Mouse (Mus musculus): ENCODE measurements around the gene Blvra. TPM values are rescaled to one million over a fixed set of nuclear protein-coding genes. Genes with fewer than 3 reads are reported as not detected.
"Not testable (repeated sequence)": the region's sequence is repeated elsewhere in the genome, so short reads cannot be mapped to it uniquely, and the experiment has no call there.

Blvra gene
- 52.6 and 53.9 TPM in 2 replicates for polyA plus RNA-seq (2015; fragmentation: Nextera tagmentation; extraction: Ambion mirVana)

DNA sequence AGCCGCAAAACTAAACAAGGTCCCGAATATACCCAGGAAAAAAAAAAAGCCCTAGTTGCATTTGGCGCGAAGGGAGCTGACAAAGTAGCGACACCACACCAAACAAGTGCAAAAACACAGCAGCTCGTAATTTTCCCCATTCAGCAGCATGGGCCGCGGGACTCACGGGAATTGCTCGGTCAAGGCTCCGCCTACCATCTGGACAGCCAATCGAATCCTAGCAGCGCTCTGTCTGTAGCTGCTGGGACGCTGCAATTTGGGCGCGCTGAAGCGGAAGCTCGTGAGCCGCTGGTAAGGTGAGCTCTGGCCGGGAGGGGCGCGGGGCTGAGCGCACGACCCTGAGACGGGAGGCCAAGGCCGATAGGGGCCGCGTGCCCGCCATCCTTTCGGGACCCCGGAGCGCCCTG is at the start of gene Blvra:
TSS of gene Blvra (plus strand) at position 231 of the 407 bp plus-strand sequence.
- H3K27me3 ChIP-seq (replicated peaks) = no peaks in the 10 kb centered on the region
- 0 out of 2 replicates have a peak, but pooled peaks cover 3% of the 10 kb centered on the region for H3K36me3 ChIP-seq
- H3K4me1 ChIP-seq = peaks cover 5% of the 10 kb centered on the region
- peak within 1 kb of the TSS; percentile 69 for H3K4me2 ChIP-seq
- ATAC-seq (ENCODE audit: insufficient read depth, low FRiP score, low read depth) = peak; percentile 99
- H3K4me3 ChIP-seq (replicated peaks) = peak within 1 kb of the TSS; percentile 67
- WGBS = under 1% methylated on average over 32 of the region's 32 CpGs
- no peaks in the 10 kb centered on the region for H3K9me3 ChIP-seq
- H3K27ac ChIP-seq = peak within 1 kb of the TSS; percentile 27; the same call in 1 of the 2 replicates
- H3K9ac ChIP-seq = peak within 1 kb of the TSS; percentile 71

DNA sequence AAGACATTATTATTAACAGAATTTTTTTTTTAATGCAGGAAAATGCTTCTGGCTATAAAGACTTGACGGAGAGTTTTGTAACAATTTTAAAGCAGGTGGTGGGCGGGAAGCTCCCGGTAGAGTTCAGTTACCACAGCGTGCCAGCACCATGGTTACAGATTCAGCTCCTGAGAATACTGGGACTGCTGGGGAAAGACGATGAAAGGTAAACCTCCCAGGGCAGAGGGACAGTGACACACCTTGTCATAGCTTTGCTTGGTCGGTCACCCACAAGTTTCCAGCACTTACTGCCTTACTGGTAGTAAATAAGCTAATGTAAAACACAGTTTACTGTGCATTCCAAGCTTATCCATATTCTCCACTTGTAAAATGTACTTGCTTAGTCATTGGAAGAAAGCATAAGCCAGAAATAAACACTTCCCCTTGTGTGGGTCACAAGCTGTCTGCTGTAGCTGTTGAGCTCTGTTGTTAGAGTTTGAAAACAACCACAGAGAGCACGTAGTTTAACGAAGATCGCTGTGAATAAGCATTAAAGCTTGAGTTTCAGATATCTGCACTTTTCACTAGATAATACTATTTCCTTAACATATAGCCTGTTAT is 35.4 kb upstream of the Blvra start:
- peaks cover 27% of the 10 kb centered on the region; the same call in 1 of the 2 replicates for H3K36me3 ChIP-seq
- ATAC-seq (ENCODE audit: insufficient read depth, low FRiP score, low read depth) = no peak
- WGBS = 93% methylated on average over 9 of the region's 9 CpGs
- no peak overlapping the region for H3K4me2 ChIP-seq
- no peaks in the 10 kb centered on the region for H3K4me1 ChIP-seq
- H3K4me3 ChIP-seq (replicated peaks) = no peak overlapping the region
- H3K27ac ChIP-seq = no peak overlapping the region
- H3K9ac ChIP-seq = no peak overlapping the region
- no peaks in the 10 kb centered on the region for H3K27me3 ChIP-seq (replicated peaks)
- H3K9me3 ChIP-seq = no peaks in the 10 kb centered on the region

GRCm38 (mm10) chr2:127037299-127037698 is 33.2 kb upstream of the Blvra start:
- Histone ChIP-seq H3K27me3 (replicated peaks) (no peaks in the 10 kb centered on the region), H3K36me3 (peaks cover 18% of the 10 kb centered on the region; the same call in 1 of the 2 replicates), H3K4me1 (no peaks in the 10 kb centered on the region), H3K4me3 (replicated peaks) (no peak overlapping the region), H3K9ac (no peak overlapping the region), H3K4me2 (no peak overlapping the region), H3K27ac (no peak overlapping the region), H3K9me3 (no peaks in the 10 kb centered on the region)
- 94% methylated on average over 4 of the region's 4 CpGs for WGBS
- no peak for ATAC-seq (ENCODE audit: insufficient read depth, low FRiP score, low read depth)

GRCm38 (mm10) chr2:127061471-127061870 is 9.0 kb upstream of the Blvra start:
- no peaks in the 10 kb centered on the region for H3K27me3 ChIP-seq (replicated peaks)
- no peak for ATAC-seq (ENCODE audit: insufficient read depth, low FRiP score, low read depth)
- H3K4me3 ChIP-seq (replicated peaks) = no peak overlapping the region
- no peak overlapping the region for H3K27ac ChIP-seq
- peaks cover 23% of the 10 kb centered on the region for H3K36me3 ChIP-seq
- no peak overlapping the region for H3K9ac ChIP-seq
- WGBS = 95% methylated on average over 9 of the region's 9 CpGs
- H3K4me1 ChIP-seq = no peaks in the 10 kb centered on the region
- H3K4me2 ChIP-seq = no peak overlapping the region
- no peaks in the 10 kb centered on the region for H3K9me3 ChIP-seq

DNA sequence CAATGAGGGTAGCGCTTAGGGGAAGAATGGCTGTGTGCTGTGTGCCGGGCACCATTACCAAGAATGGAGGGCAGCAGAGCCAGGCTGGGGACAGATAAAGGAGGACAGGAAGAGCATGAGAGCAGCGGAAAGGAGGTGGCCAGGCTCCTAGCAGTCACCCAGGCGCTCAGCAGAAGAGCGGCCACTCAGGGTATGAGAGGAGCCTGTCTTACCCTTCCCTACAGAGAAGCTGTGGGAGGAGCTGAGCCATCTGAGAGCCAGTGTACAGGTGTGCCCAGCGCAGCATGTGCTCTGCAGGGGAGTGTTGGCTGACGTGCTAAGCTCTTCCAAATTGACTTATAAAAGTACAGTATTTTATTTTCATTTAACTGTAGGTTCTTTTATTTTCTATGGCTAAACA is 1.7 kb upstream of the Blvra start:
- Histone ChIP-seq H3K27ac (no peak overlapping the region), H3K4me3 (replicated peaks) (no peak overlapping the region), H3K4me2 (no peak overlapping the region), H3K4me1 (peaks cover 5% of the 10 kb centered on the region), H3K36me3 (0 out of 2 replicates have a peak, but pooled peaks cover 3% of the 10 kb centered on the region), H3K27me3 (replicated peaks) (no peaks in the 10 kb centered on the region), H3K9ac (no peak overlapping the region), H3K9me3 (no peaks in the 10 kb centered on the region)
- 82% methylated on average over 7 of the region's 7 CpGs for WGBS
- no peak for ATAC-seq (ENCODE audit: insufficient read depth, low FRiP score, low read depth)

DNA sequence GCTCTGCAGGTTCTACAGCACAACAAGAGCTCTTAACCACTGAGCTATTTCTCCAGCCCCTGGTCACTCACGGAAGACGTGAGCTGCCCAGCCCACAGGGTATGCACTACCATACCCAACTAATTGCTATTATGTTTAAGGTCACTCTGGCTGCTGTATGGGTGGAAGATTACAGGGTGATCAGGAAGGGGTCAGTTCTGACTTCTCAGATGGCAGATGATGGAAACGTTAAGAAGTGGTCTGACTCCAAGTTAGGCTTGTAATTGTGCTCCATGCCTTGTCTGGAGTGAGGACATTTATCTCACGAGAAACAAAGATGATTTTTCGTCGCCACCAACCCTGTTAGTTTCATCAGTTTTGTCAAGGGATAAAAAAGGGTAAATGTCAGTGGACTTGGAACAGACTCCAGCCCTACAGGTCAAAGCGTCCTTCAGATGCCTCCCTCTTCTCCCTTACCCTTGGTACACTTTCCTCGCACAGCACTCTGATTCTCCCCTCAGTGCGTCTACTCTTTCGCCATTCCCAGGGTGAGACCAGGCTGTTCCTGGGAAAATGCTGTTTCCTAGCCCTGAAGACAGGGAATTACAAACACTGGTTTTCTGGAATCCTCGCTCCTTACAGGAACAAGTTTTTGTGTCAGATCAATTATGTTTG is 557 bp upstream of the Blvra start:
- H3K4me2 ChIP-seq = peak overlapping the region; percentile 69
- peak overlapping the region; percentile 67 for H3K4me3 ChIP-seq (replicated peaks)
- peaks cover 5% of the 10 kb centered on the region for H3K4me1 ChIP-seq
- WGBS = 16% methylated on average over 11 of the region's 11 CpGs
- H3K9me3 ChIP-seq = no peaks in the 10 kb centered on the region
- H3K27ac ChIP-seq = 0 out of 2 replicates have a peak overlapping the region, but pooled peaks have one; percentile 26
- no peak for ATAC-seq (ENCODE audit: insufficient read depth, low FRiP score, low read depth)
- H3K27me3 ChIP-seq (replicated peaks) = no peaks in the 10 kb centered on the region
- 0 out of 2 replicates have a peak, but pooled peaks cover 3% of the 10 kb centered on the region for H3K36me3 ChIP-seq
- peak overlapping the region; percentile 23; the same call in 1 of the 2 replicates for H3K9ac ChIP-seq

DNA sequence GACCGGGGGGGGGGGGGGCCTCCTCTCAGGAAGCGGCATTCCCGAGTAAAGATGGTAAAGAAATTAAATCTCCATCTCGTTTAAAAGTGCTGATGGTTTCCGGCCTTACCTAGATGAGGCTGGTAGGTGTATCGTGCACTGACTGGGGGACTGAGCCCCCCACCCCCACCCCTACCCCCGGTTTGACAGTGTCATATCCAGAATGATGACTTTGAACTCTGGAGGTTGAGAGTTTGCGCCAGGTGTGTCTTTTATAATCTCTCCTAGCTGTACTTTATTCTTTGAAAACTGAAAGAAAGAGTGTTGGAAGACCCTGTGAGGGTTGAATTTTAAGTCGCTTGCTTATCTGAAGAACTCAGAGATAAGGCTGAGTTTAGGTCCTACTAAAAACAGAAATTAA is 414 bp downstream of the Blvra start:
- Histone ChIP-seq H3K27ac (peak overlapping the region; percentile 27; the same call in 1 of the 2 replicates), H3K9me3 (no peaks in the 10 kb centered on the region), H3K36me3 (0 out of 2 replicates have a peak, but pooled peaks cover 3% of the 10 kb centered on the region), H3K9ac (peak overlapping the region; percentile 71), H3K4me1 (peaks cover 5% of the 10 kb centered on the region), H3K27me3 (replicated peaks) (no peaks in the 10 kb centered on the region), H3K4me3 (replicated peaks) (peak overlapping the region; percentile 67), H3K4me2 (peak overlapping the region; percentile 69)
- ATAC-seq (ENCODE audit: insufficient read depth, low FRiP score, low read depth) = peak; percentile 28; the same call in 1 of the 2 replicates
- 10% methylated on average over 9 of the region's 9 CpGs for WGBS

DNA sequence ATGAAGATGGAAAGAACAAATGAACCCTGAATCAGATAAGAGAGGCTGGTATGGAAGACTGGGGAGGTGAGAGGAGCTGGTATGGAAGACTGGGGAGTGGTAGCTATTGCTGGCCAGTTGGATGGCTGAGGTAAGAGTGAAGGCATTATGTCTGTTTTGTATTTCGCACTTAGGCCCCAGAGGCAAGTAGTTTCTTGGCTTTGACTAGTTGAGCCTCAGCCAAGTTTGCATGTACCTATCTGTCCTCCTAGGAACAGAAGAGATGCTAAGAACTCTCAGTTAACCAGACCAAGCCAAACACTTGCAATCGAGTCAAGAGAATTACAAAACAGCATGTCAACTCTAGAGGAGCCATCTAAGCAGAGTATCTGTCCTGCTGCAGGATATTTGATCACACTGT is 3.7 kb downstream of the Blvra start:
- no peak overlapping the region for H3K27ac ChIP-seq
- 87% methylated on average over 2 of the region's 2 CpGs for WGBS
- H3K4me2 ChIP-seq = no peak overlapping the region
- H3K36me3 ChIP-seq = no peaks in the 10 kb centered on the region
- H3K4me3 ChIP-seq (replicated peaks) = no peak overlapping the region
- H3K9me3 ChIP-seq = no peaks in the 10 kb centered on the region
- H3K4me1 ChIP-seq = peaks cover 5% of the 10 kb centered on the region
- no peak overlapping the region for H3K9ac ChIP-seq
- no peaks in the 10 kb centered on the region for H3K27me3 ChIP-seq (replicated peaks)
- ATAC-seq (ENCODE audit: insufficient read depth, low FRiP score, low read depth) = no peak

GRCm38 (mm10) chr2:127077611-127078010 is 7.1 kb downstream of the Blvra start:
- H3K4me1 ChIP-seq = no peaks in the 10 kb centered on the region
- H3K27me3 ChIP-seq (replicated peaks) = no peaks in the 10 kb centered on the region
- no peak overlapping the region for H3K27ac ChIP-seq
- ATAC-seq (ENCODE audit: insufficient read depth, low FRiP score, low read depth) = no peak
- no peak overlapping the region for H3K4me3 ChIP-seq (replicated peaks)
- WGBS = 68% methylated on average over 9 of the region's 9 CpGs
- H3K9me3 ChIP-seq = no peaks in the 10 kb centered on the region
- no peak overlapping the region for H3K4me2 ChIP-seq
- no peaks in the 10 kb centered on the region for H3K36me3 ChIP-seq
- H3K9ac ChIP-seq = no peak overlapping the region

GRCm38 (mm10) chr2:127079066-127079465 is 8.6 kb downstream of the Blvra start:
- not testable (repeated sequence) for H3K4me3 ChIP-seq (replicated peaks); H3K36me3 ChIP-seq; H3K4me2 ChIP-seq; H3K9ac ChIP-seq; H3K9me3 ChIP-seq; H3K27ac ChIP-seq; H3K27me3 ChIP-seq (replicated peaks); H3K4me1 ChIP-seq; ATAC-seq (ENCODE audit: insufficient read depth, low FRiP score, low read depth)
- WGBS = 48% methylated on average over 2 of the region's 2 CpGs

- Histone ChIP-seq H3K4me1 (no peaks in the 10 kb centered on the region), H3K36me3 (no peaks in the 10 kb centered on the region), H3K9ac (no peak overlapping the region), H3K27me3 (replicated peaks) (no peaks in the 10 kb centered on the region), H3K27ac (no peak overlapping the region; the same call in 1 of the 2 replicates), H3K4me3 (replicated peaks) (no peak overlapping the region), H3K9me3 (no peaks in the 10 kb centered on the region), H3K4me2 (no peak overlapping the region)
- WGBS = 83% methylated on average over 11 of the region's 11 CpGs
- ATAC-seq (ENCODE audit: insufficient read depth, low FRiP score, low read depth) = no peak
Observed at GRCm38 (mm10) chr2:127079881-127080590, 9.6 kb downstream of the Blvra start.

All from stomach, embryonic 15.5 days (tissue).